Mouse (Mus musculus): ENCODE data around the gene Gm11273. TPM values are rescaled to one million over a fixed set of nuclear protein-coding genes. Genes with fewer than 3 reads are reported as not detected.
A peak's percentile ranks its signal among the peaks of the same experiment; 100 is the strongest.
"Not testable (repeated sequence)": the region's sequence is repeated elsewhere in the genome, so short reads cannot be mapped to it uniquely, and the experiment has no call there.

Gm11273 gene
- total RNA-seq (2021): 10 to 100 TPM; 76.0 to 91.1 TPM
- long read RNA-seq, experiment 1, transcript Gm11273-201 (1 exons, 390 nt): major isoform, 94 of 94 reads
- long read RNA-seq, experiment 1, partial matches to known transcripts: 0 of 94 reads
- long read RNA-seq, experiment 1, other reads (novel, unspliced or antisense): 0 of 94 reads
- long read RNA-seq, experiment 2, transcript Gm11273-201 (1 exons, 390 nt): major isoform, 75 of 75 reads
- long read RNA-seq, experiment 2, partial matches to known transcripts: 0 of 75 reads
- long read RNA-seq, experiment 2, other reads (novel, unspliced or antisense): 0 of 75 reads

DNA sequence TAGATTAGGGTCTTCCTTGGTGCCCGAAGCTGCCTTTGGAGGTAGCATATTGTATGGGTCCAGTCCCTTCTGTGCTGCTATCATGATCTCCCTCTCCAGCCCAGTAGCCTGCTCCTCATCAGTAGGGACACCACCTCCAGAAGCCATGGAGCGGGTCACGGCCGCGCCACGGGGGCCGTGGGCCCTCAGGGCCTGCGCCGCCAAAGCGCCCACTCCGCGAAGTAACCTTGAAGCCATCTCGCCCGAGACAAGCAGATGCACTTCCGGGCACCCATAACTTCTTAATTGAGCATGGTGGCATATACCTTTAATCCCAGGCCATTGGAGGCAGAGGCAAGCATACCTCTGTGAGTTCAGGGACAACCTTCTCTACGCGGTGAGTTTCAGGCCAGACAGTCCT, at the start of gene Gm11273:
Gene Gm11273, minus strand, starts transcription at position 237 of the 400 bp plus-strand sequence.
- DNase-seq (ENCODE audit: low spot score in 2 of 2): not testable (repeated sequence)

DNA sequence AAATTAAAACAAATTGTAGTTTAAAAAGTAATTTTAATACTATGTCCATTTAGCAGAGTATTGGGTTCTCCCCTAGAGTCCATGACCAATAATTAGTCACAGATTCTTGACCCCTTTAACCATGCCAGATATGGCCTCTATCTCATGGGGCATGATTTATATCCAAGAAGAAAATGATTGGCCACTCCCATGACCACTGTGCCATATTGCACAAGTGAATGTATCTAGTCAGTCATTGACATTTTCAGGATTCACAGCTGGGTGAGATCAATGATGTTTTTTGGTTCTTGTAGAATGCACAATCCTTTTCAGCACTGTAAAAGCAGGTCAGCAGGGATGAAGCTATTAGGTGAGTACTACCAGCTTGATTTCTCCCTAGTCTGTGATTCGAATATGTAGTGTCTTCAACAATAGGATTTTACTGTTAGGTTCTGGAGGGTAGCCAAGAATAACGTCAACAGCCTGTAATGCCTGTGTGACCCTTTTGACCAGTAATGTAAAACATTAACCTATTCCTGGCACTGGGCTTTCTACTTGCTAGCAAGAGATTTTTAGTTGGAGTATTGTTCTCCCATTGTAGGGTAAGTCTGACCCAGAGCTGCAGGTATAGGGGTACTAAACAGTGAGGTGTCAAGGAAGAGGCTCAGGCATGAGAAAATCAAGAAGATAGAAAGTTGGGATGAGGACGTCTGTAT, 49.3 kb upstream of the Gm11273 start:
- DNase-seq (ENCODE audit: low spot score in 2 of 2): no peak

DNA sequence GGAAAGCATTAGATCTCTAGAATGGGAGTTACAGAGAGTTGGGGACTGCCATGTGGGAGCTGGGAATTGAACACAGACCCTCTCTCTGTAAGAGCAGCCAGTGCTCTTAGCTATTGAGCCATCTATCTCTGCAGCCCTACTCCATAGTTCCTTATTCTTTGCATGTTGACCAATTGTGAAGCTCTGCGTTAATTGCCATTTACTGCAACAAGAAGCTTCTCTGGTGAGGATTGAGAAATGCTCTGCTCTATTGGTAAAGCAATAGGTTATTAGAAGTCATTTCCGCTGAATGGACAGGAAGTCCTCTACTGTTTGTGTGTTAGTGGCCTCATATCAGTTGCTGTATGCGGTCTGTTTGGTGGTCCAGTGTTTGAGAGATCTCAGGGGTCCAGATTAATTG, 48.3 kb upstream of the Gm11273 start:
- no peak for DNase-seq (ENCODE audit: low spot score in 2 of 2)

- no peak for DNase-seq (ENCODE audit: low spot score in 2 of 2)
These were observed 41.5 kb upstream of the Gm11273 start, which contains the start of gene Olfr1366 for GRCm38 (mm10) chr13:21542708-21543107. TSS of gene Olfr1366 (minus strand) at chr13:21542808.

DNA sequence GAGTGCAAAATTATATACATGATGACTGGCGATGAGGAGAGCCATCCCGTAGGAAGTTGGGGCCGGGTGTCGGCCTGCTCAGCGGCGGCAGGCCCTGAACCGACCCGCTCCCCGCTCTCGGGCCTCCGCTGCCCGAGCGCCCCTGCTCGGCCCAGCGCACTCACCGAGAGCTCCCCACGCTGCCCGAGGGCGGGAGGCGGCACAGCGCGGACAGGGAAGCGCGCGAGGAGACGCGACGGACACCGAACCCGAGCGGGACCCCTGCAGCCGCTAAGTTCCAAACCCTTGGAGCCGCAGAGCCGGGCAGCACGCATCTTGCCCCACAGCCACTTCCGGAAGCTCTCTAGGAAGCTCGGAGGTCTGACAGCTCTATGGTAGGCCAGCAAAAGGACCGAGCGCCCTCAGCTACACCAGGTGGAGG, 29.6 kb upstream of the Gm11273 start, which contains the start of gene Zkscan8:
Gene Zkscan8, minus strand, starts transcription at position 340 of the 421 bp plus-strand sequence.
- peak; percentile 44 to 85 for DNase-seq (ENCODE audit: low spot score in 2 of 2)

DNA sequence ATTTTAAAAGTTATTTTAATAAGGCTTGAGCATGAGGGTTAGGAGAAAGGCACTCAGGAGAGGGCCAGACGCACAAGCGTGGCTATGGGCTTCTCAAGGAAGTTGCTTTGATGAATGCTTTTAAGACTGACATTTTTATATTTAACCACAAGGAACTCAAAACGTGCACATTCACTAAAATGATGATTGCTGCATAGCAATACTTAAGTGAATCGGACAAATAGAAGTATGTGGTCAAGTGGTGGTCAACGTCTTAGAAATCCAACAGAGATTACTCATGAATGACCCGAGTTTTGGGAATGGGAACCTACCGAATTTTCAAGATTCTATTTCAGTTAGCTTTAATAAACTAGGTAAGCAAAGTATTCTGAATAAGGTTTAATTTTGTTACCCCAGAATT, 28.9 kb upstream of the Gm11273 start:
- no peak for DNase-seq (ENCODE audit: low spot score in 2 of 2)

DNA sequence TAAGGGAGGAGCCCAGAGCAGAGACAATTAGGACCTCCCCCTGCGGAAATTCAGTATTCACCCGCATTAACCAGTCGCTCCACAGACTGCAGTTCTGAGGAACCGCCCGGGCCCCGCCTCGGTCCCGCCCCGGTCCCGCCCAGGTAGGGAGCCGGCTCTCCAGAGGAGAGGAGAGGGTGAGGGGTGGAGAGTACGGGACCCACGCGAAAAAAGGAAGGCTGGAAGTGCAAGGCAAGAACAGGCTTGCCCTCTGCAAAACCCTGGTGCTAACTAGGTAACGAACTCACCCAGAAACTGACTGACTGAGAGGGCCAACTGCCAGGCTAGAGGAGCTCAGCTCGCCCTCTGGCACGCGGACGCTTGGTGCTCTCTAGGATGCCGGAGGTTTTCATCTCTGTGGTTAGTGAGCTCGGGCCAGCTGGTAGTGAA, 5.0 kb upstream of the Gm11273 start:
- peak; percentile 41 to 76 for DNase-seq (ENCODE audit: low spot score in 2 of 2)

DNA sequence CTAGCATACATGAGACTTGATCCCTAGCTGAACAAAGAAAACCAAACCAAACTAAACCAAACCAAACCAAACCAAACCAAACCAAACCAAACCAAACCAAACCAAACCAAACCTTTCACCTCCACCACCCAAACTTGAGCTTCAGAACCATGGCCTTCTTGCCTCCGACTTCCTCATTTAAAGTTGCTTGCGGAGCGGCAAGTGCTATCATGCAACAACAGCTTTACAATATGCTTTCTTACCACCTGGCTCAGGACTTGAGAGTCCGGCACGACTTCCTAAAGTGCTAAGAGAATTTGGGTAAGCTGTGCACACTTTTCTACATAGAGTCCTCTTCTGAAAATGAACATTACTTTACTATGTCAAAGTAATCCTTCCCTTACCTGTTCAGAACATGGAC, 1.1 kb upstream of the Gm11273 start:
- DNase-seq (ENCODE audit: low spot score in 2 of 2): no peak

DNA sequence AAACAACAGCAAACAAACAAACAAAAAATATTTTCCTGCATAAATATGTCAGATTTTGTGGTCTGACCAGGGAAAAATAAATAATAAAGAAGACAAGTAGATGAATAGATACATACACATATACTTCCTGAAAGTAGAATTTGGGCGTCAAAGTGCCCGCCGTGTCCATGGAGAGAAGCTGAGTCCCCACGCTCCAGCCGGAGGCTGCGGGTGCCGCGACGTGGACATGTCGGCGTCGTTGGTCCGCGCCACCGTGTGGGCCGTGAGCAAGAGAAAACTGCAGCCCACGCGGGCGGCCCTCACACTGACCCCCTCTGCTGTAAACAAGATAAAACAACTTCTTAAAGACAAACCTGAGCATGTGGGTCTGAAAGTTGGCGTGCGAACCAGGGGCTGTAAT, 6.1 kb downstream of the Gm11273 start, which contains the start of gene AK157302:
Gene AK157302, plus strand, starts transcription at position 144 of the 400 bp plus-strand sequence.
- no peak for DNase-seq (ENCODE audit: low spot score in 2 of 2)

DNA sequence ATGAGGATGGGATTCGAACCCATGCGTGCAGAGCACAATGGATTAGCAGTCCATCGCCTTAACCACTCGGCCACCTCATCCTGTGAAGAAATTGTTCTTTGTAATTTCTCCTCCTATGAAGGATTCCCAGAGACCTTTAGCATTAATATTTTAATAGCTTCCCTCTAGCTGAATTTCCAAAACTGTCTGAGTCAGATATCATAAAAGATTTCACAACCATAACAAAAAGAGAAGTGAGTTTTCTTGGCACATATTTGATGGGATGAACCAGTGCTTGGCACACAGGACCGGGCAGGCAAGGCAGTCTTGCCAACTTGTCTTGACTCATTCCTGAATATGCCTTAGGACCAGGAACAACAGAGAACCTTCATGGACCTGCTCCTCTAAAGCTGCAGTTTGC, 8.4 kb downstream of the Gm11273 start:
- no peak for DNase-seq (ENCODE audit: low spot score in 2 of 2)

DNA sequence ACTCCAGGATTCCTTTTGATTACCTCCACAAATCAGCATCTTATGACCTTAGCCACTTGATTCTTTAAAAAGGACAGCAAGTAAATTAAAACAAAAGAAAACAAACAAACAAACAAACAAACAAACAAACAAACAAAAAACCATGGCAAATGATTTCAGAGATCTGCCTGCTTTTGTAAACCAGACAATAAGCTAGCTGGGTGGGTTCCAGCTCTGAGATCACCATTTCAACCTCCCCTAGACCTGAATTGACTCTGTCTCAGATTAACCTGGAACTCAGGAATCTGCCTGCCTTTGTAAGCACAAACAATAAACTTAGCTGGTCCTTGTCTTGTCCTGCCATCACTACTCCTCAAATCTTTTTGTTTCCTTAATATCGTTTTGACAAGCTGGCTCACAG, 14.3 kb downstream of the Gm11273 start:
- DNase-seq (ENCODE audit: low spot score in 2 of 2): no peak

GRCm38 (mm10) chr13:21478759-21479670, 22.2 kb downstream of the Gm11273 start, which contains the start of the genes Zkscan4 and Gm10065:
TSS of gene Zkscan4 (plus strand) at chr13:21478907.
TSS of gene Gm10065 (minus strand) at chr13:21479441.
- peak; percentile 24 to 62 for DNase-seq (ENCODE audit: low spot score in 2 of 2)

DNA sequence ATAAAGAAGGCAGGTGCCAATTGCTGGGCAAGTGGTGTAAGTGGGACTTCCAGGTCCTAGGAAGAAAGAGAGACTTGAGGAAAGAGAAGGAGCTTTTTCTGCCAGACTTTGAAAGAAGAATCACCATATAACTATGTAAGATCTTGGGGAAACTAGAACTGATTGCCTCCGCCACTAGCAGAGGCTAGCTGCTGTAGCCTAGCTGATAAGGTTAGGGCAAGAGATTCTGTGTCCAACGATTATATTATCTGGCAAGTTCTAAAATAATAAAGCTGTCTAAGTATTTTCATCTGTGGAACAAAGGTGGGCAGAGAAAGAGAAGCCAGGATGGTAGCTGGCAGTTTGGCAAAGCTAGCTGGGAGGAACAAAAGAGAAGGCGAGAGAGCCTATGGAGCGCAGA, 28.8 kb downstream of the Gm11273 start:
- no peak for DNase-seq (ENCODE audit: low spot score in 2 of 2)

DNA sequence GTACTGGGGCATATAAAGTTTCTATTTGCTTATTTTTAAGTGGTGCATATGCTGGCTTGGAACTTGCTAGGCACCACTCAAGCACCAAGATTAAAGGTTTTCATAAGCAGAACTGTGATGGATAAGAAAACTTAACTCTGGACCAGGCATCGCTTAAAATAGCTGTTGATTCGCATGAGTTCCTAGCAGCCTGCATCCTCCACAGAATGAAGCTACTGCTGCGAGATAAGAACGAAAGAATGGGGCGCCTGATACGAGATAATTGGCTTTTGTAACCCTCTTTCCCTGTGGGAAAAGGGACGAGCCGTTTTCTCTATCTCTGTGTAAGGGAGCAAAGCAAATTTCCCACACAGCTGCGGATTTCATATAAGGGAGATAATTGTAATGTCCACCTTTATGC, 32.1 kb downstream of the Gm11273 start:
- DNase-seq (ENCODE audit: low spot score in 2 of 2): no peak

DNA sequence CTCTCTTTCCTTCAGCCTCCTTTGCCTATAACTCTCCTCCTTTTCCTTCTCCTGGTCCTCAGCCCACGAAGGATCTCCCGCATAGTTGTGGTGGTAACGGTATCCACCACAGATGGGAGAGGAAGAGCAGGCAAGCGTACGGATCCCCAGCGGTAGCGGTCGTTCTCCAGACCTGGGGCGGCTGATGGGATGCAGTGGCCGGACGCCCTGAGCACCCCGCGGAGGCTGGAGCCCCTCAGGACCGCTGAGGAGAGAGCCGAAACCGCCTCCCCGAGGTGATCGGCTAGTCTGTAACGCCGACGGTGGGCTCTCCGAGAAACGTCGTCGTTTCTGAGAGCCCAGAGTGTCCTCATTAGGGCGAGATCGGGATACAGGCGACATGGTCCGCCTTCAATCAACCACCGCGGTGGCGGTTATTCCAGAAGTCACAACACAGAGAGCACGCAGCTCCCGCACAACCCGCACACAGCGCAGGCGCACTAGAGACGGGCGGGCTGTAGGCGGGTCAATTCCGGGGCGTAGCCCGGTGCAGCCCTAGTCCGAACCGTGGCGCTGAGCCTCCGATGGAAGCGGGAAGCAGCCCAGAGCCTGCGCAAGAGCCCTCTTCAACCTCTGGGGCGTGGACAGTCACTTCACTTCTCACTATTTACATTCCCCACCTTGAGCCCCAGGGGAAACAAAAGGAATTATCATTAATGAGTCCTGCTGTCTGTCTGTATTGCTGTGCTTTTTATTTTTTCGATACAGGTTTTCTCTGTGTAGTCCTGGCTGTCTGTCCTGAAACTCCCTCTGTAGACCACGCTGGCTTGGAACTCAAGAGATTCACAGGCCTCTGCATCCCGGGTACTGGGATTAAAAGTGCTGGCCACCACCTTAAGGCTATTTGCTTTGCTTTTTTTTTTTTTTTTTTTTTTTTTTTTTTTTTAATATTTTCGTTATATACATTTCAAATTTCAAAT, 32.9 kb downstream of the Gm11273 start, which contains the start of gene Nkapl:
Gene Nkapl, minus strand, starts transcription at position 449 of the 959 bp plus-strand sequence.
- peak; percentile 58 to 79 for DNase-seq (ENCODE audit: low spot score in 2 of 2)

DNA sequence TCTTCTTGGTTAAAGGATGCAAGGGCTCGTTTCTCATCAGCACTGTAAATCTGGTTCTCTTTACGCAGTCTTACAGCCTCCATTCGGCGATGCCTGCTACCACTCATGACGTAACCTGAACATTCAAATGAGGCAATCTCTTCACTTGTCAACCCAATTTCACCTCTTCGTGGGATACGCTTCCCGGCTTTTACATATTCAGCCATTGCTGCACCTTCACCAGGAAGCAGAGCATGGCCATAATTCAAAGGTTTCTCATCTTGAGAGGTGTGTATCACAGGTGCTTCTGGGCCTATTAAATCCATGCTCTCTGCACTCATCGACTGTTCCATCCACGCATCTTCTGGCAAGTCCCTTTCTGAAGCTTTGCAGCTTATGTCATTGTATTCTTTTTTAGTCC, 33.9 kb downstream of the Gm11273 start:
- no peak for DNase-seq (ENCODE audit: low spot score in 2 of 2)

GRCm38 (mm10) chr13:21462516-21462915, 38.7 kb downstream of the Gm11273 start:
- not testable (repeated sequence) for DNase-seq (ENCODE audit: low spot score in 2 of 2)

- no peak for DNase-seq (ENCODE audit: low spot score in 2 of 2)
These were observed 44.9 kb downstream of the Gm11273 start for GRCm38 (mm10) chr13:21456347-21456746.

- DNase-seq (ENCODE audit: low spot score in 2 of 2): no peak
These were observed 47.1 kb downstream of the Gm11273 start for GRCm38 (mm10) chr13:21454133-21454532.

DNA sequence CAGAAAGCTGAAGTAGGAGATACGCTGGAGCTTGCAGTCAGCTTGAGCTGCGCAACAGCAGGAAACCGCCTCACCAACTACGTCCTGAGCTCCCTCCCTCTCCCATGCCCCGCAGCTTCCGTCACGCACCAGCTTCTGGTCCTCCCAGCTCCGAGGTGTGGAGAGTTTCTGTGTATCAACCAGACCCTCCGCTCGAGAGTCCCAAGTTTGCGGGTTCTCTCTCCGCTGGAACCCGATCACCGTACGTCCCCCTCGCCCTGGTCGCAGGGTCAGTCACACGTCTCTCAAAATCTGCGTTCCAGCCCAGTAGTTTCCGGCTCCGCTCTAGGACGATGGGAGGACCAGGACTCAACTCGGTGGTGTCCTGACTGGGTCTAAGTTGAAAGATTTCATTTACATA, 47.8 kb downstream of the Gm11273 start, which contains the start of gene Zscan26:
Gene Zscan26, minus strand, starts transcription at position 282 of the 400 bp plus-strand sequence.
- peak; percentile 43 to 82 for DNase-seq (ENCODE audit: low spot score in 2 of 2)

Data from gastrocnemius, postnatal 4 days (tissue).